Mouse (Mus musculus): ENCODE data around the gene Ddx20. TPM values are rescaled to one million over a fixed set of nuclear protein-coding genes. Genes with fewer than 3 reads are reported as not detected.

Gene Ddx20
- total and polyA plus RNA-seq, 3 experiments, result 31.6 to 66.8 (median 37.3) TPM

- no peak for DNase-seq (ENCODE audit: low read depth, low spot score)
- TF ChIP-seq MXI1 (IDR thresholded peaks at IDR 0.05; ENCODE audit: low read depth, low read length) (no peak), NRF1 (IDR thresholded peaks at IDR 0.05; ENCODE audit: insufficient read depth, low read depth, low read length, poor library complexity, severe bottlenecking) (no peak)
- H3K27me3 ChIP-seq (ENCODE audit: control insufficient read depth in 1 of 2, insufficient read depth in 2 of 2, low read length in 2 of 2), result no peaks in the 10 kb centered on the region; a peak in 3 of 4 replicates
Measured at GRCm38 (mm10) chr3:105653544-105654380, 33.6 kb downstream of the Ddx20 start.

DNA sequence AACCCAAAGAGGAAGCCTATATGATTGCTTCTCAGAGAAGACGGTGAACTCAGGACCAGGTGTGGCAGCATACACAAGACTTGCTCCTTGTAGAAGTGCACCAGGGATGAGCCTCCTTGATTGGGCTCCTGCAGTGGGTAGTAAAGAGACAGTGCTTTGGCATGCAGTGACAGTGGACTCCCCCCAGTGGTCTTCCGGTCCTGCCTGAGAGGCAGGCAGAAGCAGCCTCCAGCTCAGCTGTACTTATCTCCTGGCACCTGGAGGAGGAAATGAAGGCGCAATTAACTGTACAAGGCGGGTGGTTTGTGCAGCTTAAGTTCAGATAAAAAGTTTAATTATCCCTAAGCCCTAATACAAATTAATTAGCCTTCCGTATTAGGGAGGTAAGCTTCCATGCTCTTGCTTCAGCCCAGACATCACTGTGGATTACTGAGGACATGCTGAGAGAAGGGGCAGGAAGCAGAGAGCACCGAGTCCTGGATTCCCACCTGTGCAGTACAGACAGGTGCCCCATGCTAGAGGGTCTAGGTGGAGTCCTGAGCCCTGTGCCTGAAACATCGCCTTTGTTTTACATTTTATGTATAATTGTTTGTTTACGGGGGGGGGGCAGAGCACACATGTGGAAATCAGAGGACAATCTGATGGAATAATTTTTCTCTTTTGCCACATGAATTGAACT lies 38.3 kb downstream of the Ddx20 start:
- Histone ChIP-seq H3K9ac (ENCODE audit: control insufficient read depth, low read depth, low read length, poor library complexity, severe bottlenecking) (no peak overlapping the region), H3K9me3 (replicated peaks; ENCODE audit: insufficient read depth, low read length) (no peaks in the 10 kb centered on the region), H3K79me2 (ENCODE audit: control insufficient read depth, insufficient read depth, low read length, poor library complexity) (no peaks in the 10 kb centered on the region), H3K27me3 (ENCODE audit: control insufficient read depth in 1 of 2, insufficient read depth in 2 of 2, low read length in 2 of 2) (peaks cover 0 to 2% of the 10 kb centered on the region in 2 experiments; a peak in 2 of 4 replicates), H3K36me3 (ENCODE audit: control insufficient read depth in 1 of 2, insufficient read depth in 2 of 2, low read length in 2 of 2) (no peaks in the 10 kb centered on the region), H3K4me3 (ENCODE audit: control insufficient read depth in 1 of 2, insufficient read depth in 1 of 2, low read depth in 2 of 2, low read length in 2 of 2) (no peak overlapping the region), H3K27ac (ENCODE audit: control insufficient read depth, low read depth, low read length) (no peak overlapping the region), H3K4me1 (ENCODE audit: control insufficient read depth in 1 of 2, insufficient read depth in 2 of 2, low read length in 2 of 2) (no peaks in the 10 kb centered on the region)
- peak; percentile 18 for DNase-seq (ENCODE audit: low read depth, low spot score)
- no peak for TF ChIP-seq RCOR1 (IDR thresholded peaks at IDR 0.05; ENCODE audit: low read depth, low read length)
- no peak for TF ChIP-seq POLR2A (IDR thresholded peaks at IDR 0.05; ENCODE audit: control insufficient read depth in 1 of 2, insufficient read depth in 1 of 2, low read depth in 1 of 2, low read length in 2 of 2, poor library complexity in 1 of 2)
- TF ChIP-seq MYC (IDR thresholded peaks at IDR 0.05; ENCODE audit: low read depth, low read length), result no peak
- TF ChIP-seq NELFE (IDR thresholded peaks at IDR 0.05; ENCODE audit: low read depth, low read length), result no peak
- TF ChIP-seq MYB (IDR thresholded peaks at IDR 0.05; ENCODE audit: low read depth, low read length), result no peak
- TF ChIP-seq SIN3A (IDR thresholded peaks at IDR 0.05; ENCODE audit: low read length), result no peak
- no peak for TF ChIP-seq UBTF (IDR thresholded peaks at IDR 0.05; ENCODE audit: borderline replicate concordance, insufficient read depth, low read depth, low read length)
- no peak for TF ChIP-seq MEF2A (IDR thresholded peaks at IDR 0.05; ENCODE audit: extremely low read depth, insufficient replicate concordance, low read depth, low read length, poor library complexity, severe bottlenecking)

More at GRCm38 (mm10) chr3:105653544-105654380, 33.6 kb downstream of the Ddx20 start:
- H3K4me3 ChIP-seq (ENCODE audit: control insufficient read depth in 1 of 2, insufficient read depth in 1 of 2, low read depth in 2 of 2, low read length in 2 of 2), result no peak overlapping the region
- no peaks in the 10 kb centered on the region for H3K4me1 ChIP-seq (ENCODE audit: control insufficient read depth in 1 of 2, insufficient read depth in 2 of 2, low read length in 2 of 2)
- H3K9me3 ChIP-seq (replicated peaks; ENCODE audit: insufficient read depth, low read length), result no peaks in the 10 kb centered on the region
- H3K9ac ChIP-seq (ENCODE audit: control insufficient read depth, low read depth, low read length, poor library complexity, severe bottlenecking), result no peak overlapping the region
- H3K36me3 ChIP-seq (ENCODE audit: control insufficient read depth in 1 of 2, insufficient read depth in 2 of 2, low read length in 2 of 2), result no peaks in the 10 kb centered on the region
- H3K79me2 ChIP-seq (ENCODE audit: control insufficient read depth, insufficient read depth, low read length, poor library complexity), result no peaks in the 10 kb centered on the region
- no peak overlapping the region for H3K27ac ChIP-seq (ENCODE audit: control insufficient read depth, low read depth, low read length)

DNA sequence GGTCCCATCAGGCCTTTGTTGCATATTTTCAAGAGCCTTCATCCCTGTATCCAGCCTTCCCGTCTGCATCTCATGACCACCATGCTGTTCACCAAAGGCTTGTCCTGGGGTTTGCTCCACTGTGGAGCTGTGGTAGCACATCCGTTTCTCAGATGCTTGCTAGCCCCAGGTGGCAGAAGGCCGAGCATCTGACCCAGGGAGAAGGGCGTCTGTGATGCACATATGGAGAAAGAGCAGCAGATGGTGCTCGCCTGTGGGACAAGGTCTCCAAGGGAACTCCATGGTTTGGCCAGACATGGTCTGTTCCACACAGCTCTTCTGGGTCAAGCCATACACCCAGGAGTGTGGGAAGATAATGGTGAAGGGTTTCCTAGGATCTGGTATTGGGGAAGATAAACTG lies 43.8 kb downstream of the Ddx20 start:
- no peak for DNase-seq (ENCODE audit: low read depth, low spot score)
- Histone ChIP-seq H3K27ac (ENCODE audit: control insufficient read depth, low read depth, low read length) (no peak overlapping the region), H3K36me3 (ENCODE audit: control insufficient read depth in 1 of 2, insufficient read depth in 2 of 2, low read length in 2 of 2) (no peaks in the 10 kb centered on the region), H3K9me3 (replicated peaks; ENCODE audit: insufficient read depth, low read length) (no peaks in the 10 kb centered on the region), H3K9ac (ENCODE audit: control insufficient read depth, low read depth, low read length, poor library complexity, severe bottlenecking) (no peak overlapping the region), H3K4me3 (ENCODE audit: control insufficient read depth in 1 of 2, insufficient read depth in 1 of 2, low read depth in 2 of 2, low read length in 2 of 2) (no peak overlapping the region), H3K27me3 (ENCODE audit: control insufficient read depth in 1 of 2, insufficient read depth in 2 of 2, low read length in 2 of 2) (peaks cover 0 to under 1% of the 10 kb centered on the region in 2 experiments; a peak in 2 of 4 replicates), H3K4me1 (ENCODE audit: control insufficient read depth in 1 of 2, insufficient read depth in 2 of 2, low read length in 2 of 2) (no peaks in the 10 kb centered on the region), H3K79me2 (ENCODE audit: control insufficient read depth, insufficient read depth, low read length, poor library complexity) (no peaks in the 10 kb centered on the region)
- TF ChIP-seq CHD2 (IDR thresholded peaks at IDR 0.05; ENCODE audit: low read length) (no peak), TAL1 (IDR thresholded peaks at IDR 0.05; ENCODE audit: low read length) (no peak), MAZ (IDR thresholded peaks at IDR 0.05; ENCODE audit: low read depth, low read length) (no peak), CHD1 (IDR thresholded peaks at IDR 0.05; ENCODE audit: low read depth, low read length) (no peak), MYC (IDR thresholded peaks at IDR 0.05; ENCODE audit: low read depth, low read length) (no peak)

Measured in MEL (cell line).